Mouse (Mus musculus) olfactory bulb, adult 2 months (tissue): ENCODE data around the gene Ppp1r18.

ENCODE experiments used
- CTCF ChIP-seq: fragments of 200-500 bp; IDR thresholded peaks from 2 replicates; pipeline ENCODE4 v1.5.1; 2012; ENCODE audit warnings: low read depth, mild to moderate bottlenecking, low read length, moderate library complexity; ENCODE audit not compliant: insufficient read depth
- POLR2A ChIP-seq: fragments of 200-500 bp; IDR thresholded peaks from 2 replicates; pipeline ENCODE4 v1.6.1; 2012; ENCODE audit warnings: mild to moderate bottlenecking, low read depth, low read length, moderate library complexity; ENCODE audit not compliant: insufficient read depth

DNA sequence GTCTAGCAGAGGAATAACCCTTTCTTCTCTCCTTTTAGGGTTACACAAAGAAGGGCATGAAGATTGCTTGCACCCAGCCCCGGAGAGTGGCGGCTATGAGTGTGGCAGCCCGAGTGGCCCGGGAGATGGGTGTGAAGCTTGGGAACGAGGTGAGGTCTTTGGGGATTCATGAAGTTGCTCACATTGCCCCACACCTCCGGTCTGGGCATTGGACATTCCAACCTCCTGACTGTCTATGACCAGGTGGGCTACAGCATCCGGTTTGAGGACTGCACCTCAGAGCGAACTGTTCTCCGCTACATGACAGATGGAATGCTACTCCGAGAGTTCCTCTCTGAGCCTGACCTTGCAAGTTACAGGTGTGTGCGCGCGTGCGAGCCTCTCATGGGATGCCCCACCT lies 18.4 kb downstream of the Ppp1r18 start:
- no peak for TF ChIP-seq CTCF
- no peak for TF ChIP-seq POLR2A
